Mouse (Mus musculus) intestine, embryonic 14.5 days (tissue): Measurements from ENCODE around the gene Gm13101. TPM values are rescaled to one million over a fixed set of nuclear protein-coding genes. Genes with fewer than 3 reads are reported as not detected.

Source experiments
- polyA plus RNA-seq: library from polyadenylated mRNA; unstranded; fragments of >200 nt; fragmentation: Nextera tagmentation; extraction: Ambion mirVana; gene quantifications from 2 replicates; pipeline ENCODE4 v1.2.1, GENCODE M21; 2014

The Gm13101 gene
- polyA plus RNA-seq, 1 experiment from 2014 or later = not detected

Other genes with a start within 250 kb of the Gm13101 start
- not detected in 2 replicates for gene Gm13078, start 247.5 kb downstream of the Gm13101 start, polyA plus RNA-seq
- not detected in 2 replicates for gene Gm13023, start 177.6 kb downstream of the Gm13101 start, polyA plus RNA-seq
- gene Gm13084, start 150.9 kb downstream of the Gm13101 start, polyA plus RNA-seq = not detected in 2 replicates
- gene Gm13103, start 120.5 kb downstream of the Gm13101 start, polyA plus RNA-seq = not detected in 2 replicates
- not detected in 2 replicates for gene Pramef6, start 66.6 kb downstream of the Gm13101 start, polyA plus RNA-seq
- not detected in 2 replicates for gene Pramef25, start 15.9 kb downstream of the Gm13101 start, polyA plus RNA-seq
- gene Pramef17, start 27.4 kb upstream of the Gm13101 start, polyA plus RNA-seq = not detected in 2 replicates
- gene Pramel4, start 92.2 kb upstream of the Gm13101 start, polyA plus RNA-seq = not detected in 2 replicates
- not detected in 2 replicates for gene Gm13102, start 139.5 kb upstream of the Gm13101 start, polyA plus RNA-seq
- not detected in 2 replicates for gene Oog3, start 195.7 kb upstream of the Gm13101 start, polyA plus RNA-seq
- gene Oog2, start 223.8 kb upstream of the Gm13101 start, polyA plus RNA-seq = not detected in 2 replicates
- not detected in 2 replicates for gene C87977, start 246.4 kb upstream of the Gm13101 start, polyA plus RNA-seq